Mouse (Mus musculus) brain, embryonic 14.5 days (tissue): Measurements from ENCODE around the gene Tmem178b. TPM values are rescaled to one million over a fixed set of nuclear protein-coding genes. Genes with fewer than 3 reads are reported as not detected.

Experiments used
- DNase-seq: peaks from one replicate; pipeline ENCODE4 v3.0.0-alpha.2; 2011; ENCODE audit warnings: low read depth
- CTCF ChIP-seq: fragments of 200-500 bp; IDR thresholded peaks from 2 replicates; pipeline ENCODE4 v1.5.1; 2012; ENCODE audit warnings: inconsistent platforms, mild to moderate bottlenecking, moderate library complexity, borderline replicate concordance; ENCODE audit not compliant: insufficient read depth, insufficient read length; ENCODE audit errors: extremely low read depth
- POLR2A ChIP-seq: fragments of 200-500 bp; IDR thresholded peaks from 2 replicates; pipeline ENCODE4 v1.6.1; 2012; ENCODE audit warnings: mild to moderate bottlenecking, inconsistent platforms, borderline replicate concordance; ENCODE audit not compliant: poor library complexity, insufficient read depth, insufficient read length, severe bottlenecking; ENCODE audit errors: extremely low read depth
- polyA plus RNA-seq: library from polyadenylated mRNA; depleted of rRNA; stranded (reverse); fragments of >200 nt; gene quantifications from 2 replicates; pipeline ENCODE4 v1.2.3, GENCODE M21; 2012

Gene Tmem178b
- polyA plus RNA-seq, 1 experiment, result 84.9 TPM

DNA sequence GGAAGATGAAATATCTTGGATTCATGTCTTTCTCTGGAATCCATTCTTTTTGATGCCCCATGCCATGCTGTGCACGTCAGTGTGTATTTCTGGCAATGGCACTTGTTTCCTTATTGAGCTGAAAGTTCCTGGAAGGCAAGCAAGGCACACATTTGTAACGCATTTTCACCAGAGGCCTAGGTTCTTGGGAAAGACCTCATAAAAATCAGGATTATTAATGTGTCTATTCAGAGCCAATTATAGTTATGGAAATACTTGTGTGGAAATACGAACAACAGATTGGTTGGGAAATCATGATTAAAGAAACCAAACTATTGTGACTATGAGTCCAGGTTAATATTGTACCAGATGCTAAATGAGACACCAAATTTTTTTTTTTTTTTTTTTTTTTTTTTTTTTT, 3.4 kb downstream of the Tmem178b start:
- TF ChIP-seq POLR2A, result no peak
- no peak for TF ChIP-seq CTCF
- DNase-seq, result peak; percentile 33

DNA sequence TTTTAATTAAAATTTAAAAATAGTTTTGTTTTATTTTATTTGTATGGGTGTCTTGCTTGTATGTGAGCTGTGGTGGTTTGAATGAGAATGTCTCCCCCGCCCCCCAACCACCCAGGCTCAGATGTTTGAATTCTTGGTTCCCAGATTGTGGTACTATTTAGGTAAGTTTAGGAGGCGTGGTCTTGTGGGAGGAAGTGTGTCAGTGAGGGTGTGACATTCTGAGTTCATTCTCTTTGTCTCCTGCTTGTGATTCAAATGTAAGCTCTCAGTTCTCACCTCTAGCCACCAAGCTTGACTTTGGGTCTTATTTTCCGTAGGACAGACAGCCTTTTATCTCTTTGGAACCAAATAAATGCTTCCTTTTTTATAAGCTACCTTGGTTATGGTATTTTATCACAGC, 17.7 kb downstream of the Tmem178b start:
- TF ChIP-seq POLR2A (no peak), CTCF (no peak)
- no peak for DNase-seq

DNA sequence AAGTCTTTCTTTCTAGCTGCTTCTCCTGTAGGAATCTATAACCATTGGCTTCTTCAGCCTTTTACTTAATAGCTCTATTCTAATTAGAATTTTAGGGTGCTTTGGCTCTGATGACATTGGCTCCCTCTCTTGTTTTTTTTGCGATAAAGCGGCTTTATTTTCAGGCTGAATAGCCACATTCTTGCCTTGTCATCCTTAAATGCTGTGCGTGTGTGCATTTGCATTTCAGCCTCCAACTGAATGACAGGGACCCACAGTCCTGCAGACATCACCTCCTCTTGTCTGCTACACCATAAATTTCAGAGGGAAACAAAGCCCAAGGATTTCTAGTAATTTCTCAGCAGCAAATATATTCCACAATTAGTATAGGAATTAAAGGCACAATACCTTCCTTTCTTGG, 23.4 kb downstream of the Tmem178b start:
- TF ChIP-seq CTCF, result no peak
- TF ChIP-seq POLR2A, result no peak
- DNase-seq, result peak; percentile 76

DNA sequence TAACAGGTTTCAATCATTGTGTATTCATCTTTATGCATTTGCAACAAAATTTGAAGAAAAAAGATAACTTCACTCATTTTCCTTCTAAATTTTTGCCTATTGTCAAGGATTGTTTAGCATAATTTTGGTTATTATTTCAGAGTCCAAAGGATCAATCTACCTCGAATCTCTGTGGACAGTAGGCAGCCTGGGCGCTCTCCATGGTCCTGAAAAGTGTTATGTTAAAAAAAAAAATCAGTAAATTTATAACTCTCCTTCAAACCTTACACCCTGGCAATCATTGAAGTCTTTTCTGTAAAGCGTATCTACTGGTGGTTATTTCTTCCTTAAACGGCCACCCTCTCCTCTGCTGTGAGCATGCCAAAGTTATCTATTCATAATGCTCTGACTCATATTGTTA, 26.2 kb downstream of the Tmem178b start:
- DNase-seq, result no peak
- no peak for TF ChIP-seq POLR2A
- no peak for TF ChIP-seq CTCF

DNA sequence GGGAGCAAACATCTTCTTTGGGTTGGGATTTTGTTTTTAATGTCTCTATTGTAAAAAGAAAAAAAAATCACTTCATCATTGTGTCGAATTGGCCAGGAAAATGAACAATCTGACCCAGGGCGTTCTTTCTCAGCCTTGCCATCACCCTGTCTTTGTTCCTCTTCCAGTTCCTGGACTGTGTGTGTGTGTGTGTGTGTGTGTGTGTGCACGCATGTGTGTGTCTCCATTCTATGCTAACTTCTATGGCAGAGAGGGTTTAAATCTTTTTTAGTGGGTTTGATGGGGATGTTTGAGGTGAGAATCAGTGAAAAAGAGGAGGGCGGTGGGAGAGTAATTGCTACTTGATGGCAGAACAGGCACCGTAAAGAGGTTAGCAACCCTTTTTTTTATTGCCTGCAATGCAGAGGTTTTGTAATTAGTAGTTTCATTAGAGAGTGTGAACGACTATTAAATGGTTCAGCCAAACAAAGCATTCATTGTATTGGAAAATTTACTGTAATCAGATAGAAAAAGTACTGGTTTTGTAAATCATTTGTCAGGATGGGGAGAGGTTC, 30.2 kb downstream of the Tmem178b start:
- peak; percentile 70 for DNase-seq
- TF ChIP-seq CTCF, result no peak
- no peak for TF ChIP-seq POLR2A

DNA sequence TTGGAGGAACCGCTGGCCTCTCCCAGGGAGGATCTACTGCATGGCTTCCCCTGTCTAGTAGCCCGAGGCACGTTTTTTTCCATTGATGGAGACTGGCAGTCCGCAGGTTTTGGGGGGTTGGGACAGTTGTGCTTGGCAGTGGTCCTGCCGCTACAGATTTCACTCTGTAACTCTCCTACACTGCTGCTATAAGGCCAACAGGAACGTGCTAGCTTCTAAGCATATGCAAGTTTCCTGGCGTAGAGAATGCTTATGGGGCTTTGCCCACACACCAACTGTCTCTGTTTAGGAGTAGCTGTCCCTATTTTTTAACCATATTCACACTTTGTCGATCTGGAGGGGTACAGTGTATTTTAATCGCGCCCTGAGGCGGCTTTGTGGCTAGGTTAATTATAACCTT, 30.8 kb downstream of the Tmem178b start:
- peak; percentile 92 for DNase-seq
- TF ChIP-seq POLR2A (no peak), CTCF (no peak)

DNA sequence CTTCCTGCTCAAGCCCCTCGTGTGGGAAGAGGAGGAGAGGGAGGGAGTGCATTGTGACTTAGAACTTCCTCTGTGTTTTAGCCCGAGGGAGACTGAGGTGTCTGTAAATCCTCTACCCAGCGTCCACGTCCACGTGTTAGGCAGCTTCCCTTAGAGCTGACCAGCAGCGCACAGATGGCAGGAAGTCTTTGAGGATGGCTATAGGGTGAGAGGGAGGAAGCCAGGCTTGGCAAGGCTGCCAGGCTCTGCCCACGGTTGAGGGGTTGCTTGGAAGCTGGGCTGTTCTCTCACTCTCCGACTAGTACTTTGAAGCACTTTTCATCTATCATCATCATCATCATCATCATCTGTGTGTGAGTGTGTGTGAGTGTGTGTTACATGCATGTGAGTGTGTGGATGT, 41.9 kb downstream of the Tmem178b start:
- no peak for TF ChIP-seq CTCF
- no peak for TF ChIP-seq POLR2A
- no peak for DNase-seq

DNA sequence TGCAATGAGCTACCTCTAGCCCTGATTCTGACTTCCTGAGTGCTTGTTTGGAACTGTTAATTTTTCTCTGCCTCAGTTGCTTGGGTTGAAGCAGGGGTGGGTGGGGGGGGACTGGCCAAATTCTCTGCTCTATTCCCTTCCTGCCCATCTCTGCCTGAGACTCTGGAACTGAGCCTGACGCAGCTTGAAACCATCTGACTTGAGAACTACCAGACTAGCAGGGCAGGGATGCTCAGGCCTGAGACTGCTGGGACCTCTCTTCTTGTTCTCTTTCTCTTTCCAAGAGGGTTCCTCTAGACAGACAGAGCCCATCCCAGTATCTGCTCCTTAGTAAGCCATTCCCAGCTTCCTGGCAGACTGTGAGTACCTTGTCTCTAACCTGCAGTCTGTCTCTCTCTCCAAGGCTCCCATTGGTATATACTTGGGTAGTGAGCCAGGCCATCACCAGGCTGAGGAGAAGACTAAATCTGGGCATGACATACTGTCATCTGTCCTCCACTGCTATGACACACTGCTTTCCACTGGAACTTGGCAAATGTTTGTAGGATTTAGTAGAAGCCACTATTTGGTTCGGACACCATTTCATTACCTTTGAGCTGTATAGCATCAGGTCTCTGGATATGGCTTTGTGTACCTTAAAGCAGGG, 42.7 kb downstream of the Tmem178b start:
- TF ChIP-seq POLR2A (no peak), CTCF (no peak)
- no peak for DNase-seq

DNA sequence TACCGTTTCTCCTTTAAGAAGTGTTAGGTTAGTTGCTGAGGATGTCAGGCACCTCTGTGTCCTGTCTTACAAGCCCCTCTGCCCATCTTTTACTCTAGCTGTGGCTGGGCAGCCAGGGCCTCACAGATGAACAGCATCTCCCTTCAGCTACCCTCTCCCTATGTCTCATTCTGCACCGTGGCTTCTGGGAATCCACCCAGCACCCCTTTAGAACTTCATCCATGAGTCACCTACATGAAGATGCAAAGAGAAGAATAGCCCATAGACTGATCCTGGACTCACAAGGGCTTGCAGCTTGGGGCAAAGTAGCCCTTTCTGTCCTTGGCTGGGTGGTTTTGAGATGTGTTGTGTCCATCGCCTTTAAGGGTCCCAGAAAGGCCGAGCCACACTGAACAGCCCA, 43.4 kb downstream of the Tmem178b start:
- TF ChIP-seq POLR2A (no peak), CTCF (no peak)
- no peak for DNase-seq

DNA sequence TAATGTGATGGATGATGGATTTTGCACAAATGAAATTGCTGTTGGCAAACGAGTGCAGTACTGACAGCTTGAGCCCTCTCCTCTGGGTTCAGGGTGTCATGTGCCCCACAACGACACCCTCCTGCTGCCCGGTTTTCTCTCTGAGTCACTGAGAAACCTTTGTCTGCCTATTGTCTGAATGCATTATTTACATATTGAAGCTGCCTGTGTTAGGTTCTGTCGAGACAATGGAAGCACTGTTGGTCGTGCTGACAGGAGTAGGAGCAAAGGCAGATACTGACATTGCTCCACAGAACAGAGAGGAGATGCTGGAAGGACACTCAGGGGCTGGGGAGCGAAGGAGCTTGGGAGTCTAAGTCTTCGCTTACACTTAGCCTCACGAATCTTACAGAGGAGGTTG, 44.2 kb downstream of the Tmem178b start:
- DNase-seq, result peak; percentile 47
- TF ChIP-seq CTCF (no peak), POLR2A (no peak)

DNA sequence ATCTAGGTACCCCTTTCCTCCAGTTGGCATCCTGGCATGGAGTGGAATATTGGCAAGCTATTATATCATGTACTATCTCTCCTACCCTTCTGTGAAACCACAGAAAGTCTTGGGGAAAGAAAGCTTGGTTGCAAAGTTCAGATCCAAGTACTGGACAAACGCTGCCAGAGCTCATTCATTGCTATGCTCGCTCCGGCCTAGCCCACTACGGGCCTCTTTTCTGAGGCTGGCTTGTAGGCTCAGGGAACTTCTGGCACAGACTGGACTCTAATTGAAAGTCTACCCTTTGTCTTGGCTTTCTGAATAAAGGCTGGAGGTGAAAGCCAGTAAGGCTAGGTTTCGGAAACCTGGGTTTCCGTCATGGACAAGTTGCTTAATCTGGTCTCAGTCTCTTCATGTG, 44.7 kb downstream of the Tmem178b start:
- TF ChIP-seq CTCF (no peak), POLR2A (no peak)
- DNase-seq, result no peak

DNA sequence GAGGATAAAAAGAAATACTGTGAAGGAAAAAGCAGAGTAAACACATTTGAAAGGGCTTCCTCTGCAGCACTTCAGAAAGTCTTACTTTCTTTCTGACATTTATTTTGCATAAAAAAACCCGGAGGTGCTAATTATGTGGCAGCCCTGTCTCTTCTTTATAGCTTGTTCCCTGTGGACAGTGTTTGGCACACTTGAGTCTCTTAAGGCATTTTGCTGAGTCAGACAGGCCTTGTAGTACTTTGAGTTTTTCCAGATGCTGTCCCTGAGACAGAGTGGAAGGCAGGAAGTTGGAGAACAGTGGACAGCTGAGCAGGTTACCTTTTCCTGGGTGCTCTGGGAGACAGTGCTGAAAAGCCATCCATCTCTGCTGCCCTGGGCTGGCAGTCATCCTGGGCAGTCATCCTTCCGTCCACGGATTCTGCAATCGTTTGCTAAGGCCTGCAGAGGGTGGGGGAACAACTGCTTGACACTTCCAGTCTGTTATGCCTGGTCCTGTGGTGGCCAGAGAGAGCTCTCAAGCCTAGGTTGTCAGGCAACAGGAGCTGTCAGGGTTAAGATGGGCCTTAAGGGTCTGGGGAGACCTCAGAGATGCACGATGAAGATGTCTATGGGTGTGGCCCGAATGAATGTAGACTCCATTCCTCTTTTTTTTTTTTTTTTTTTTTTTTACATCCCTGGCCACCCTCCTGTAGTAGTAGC, 46.1 kb downstream of the Tmem178b start:
- TF ChIP-seq CTCF (no peak), POLR2A (no peak)
- no peak for DNase-seq
